Mouse (Mus musculus) hindbrain, embryonic 14.5 days (tissue): Measurements from ENCODE around the gene Clybl. TPM values are rescaled to one million over a fixed set of nuclear protein-coding genes. Genes with fewer than 3 reads are reported as not detected.

Experiments
- ATAC-seq: fragments of 200-750 bp; cut with Nextera tagmentation; 2 replicates; pipeline ENCODE4 v1.8.0; 2017; ENCODE audit warnings: moderate number of reproducible peaks, mild to moderate bottlenecking, moderate TSS enrichment, moderate library complexity; ENCODE audit not compliant: low FRiP score
- DNase-seq: peaks from one replicate; pipeline ENCODE4 v3.0.0-alpha.2; 2015; ENCODE audit warnings: low spot score
- H3K27ac ChIP-seq: fragments of 300-500 bp; sonication (generic); 2 replicates; pipeline ENCODE4 v1.5.1; 2014; ENCODE audit warnings: mild to moderate bottlenecking, moderate library complexity
- H3K27me3 ChIP-seq: fragments of 300-500 bp; sonication (generic); 2 replicates; pipeline ENCODE4 v1.6.1; 2014; ENCODE audit warnings: mild to moderate bottlenecking, low read length, mixed read lengths; ENCODE audit not compliant: control insufficient read depth, insufficient read depth
- H3K36me3 ChIP-seq: fragments of 300-500 bp; sonication (generic); replicated peaks from 2 replicates; pipeline ENCODE4 v1.6.1; 2014; ENCODE audit not compliant: control insufficient read depth, insufficient read depth
- H3K4me1 ChIP-seq: fragments of 300-500 bp; sonication (generic); replicated peaks from 2 replicates; pipeline ENCODE4 v1.6.1; 2014; ENCODE audit warnings: antibody characterized with exemption, low read length, mixed read lengths; ENCODE audit not compliant: control insufficient read depth, insufficient read depth
- H3K4me2 ChIP-seq: fragments of 300-500 bp; sonication (generic); replicated peaks from 2 replicates; pipeline ENCODE4 v1.6.1; 2014; ENCODE audit warnings: mild to moderate bottlenecking, moderate library complexity
- H3K4me3 ChIP-seq: fragments of 300-500 bp; sonication (generic); replicated peaks from 2 replicates; pipeline ENCODE4 v1.5.1; 2014; ENCODE audit warnings: mild to moderate bottlenecking, low read length
- H3K9ac ChIP-seq: fragments of 300-500 bp; sonication (generic); 2 replicates; pipeline ENCODE4 v1.6.1; 2014
- H3K9me3 ChIP-seq: fragments of 300-500 bp; sonication (generic); 2 replicates; pipeline ENCODE4 v1.6.1; 2016; ENCODE audit warnings: low read length; ENCODE audit not compliant: control insufficient read depth
- WGBS: fragments of 180-500 bp; shearing (Covaris S2); extraction: QIAGEN DNeasy Blood & Tissue Kit; methylation state at CpG from one replicate; pipeline ENCODE4 v1.1.7; 2014; 5-methylcytosine and 5-hydroxymethylcytosine counted together
- polyA plus RNA-seq: library from polyadenylated mRNA; unstranded; fragments of >200 nt; fragmentation: Nextera tagmentation; extraction: Ambion mirVana; gene quantifications from 2 replicates; pipeline ENCODE4 v1.2.1, GENCODE M21; 2014

Clybl gene
- polyA plus RNA-seq, 1 experiment from 2014 or later: 16.3 TPM

- Histone ChIP-seq H3K4me1 (peaks cover 10% of the 10 kb centered on the region; the same call in 1 of the 2 replicates), H3K9ac (no peak overlapping the region), H3K4me3 (no peak overlapping the region), H3K9me3 (no peaks in the 10 kb centered on the region), H3K36me3 (no peaks in the 10 kb centered on the region), H3K27me3 (peaks cover 35% of the 10 kb centered on the region), H3K4me2 (no peak overlapping the region), H3K27ac (peak overlapping the region; percentile 61; the same call in 1 of the 2 replicates)
- ATAC-seq: no peak
- 56% methylated on average over 15 of the region's 15 CpGs for WGBS
- no peak for DNase-seq
These were observed 199.7 kb downstream of the Clybl start for GRCm38 (mm10) chr14:122380896-122381845.

GRCm38 (mm10) chr14:122382281-122382680 is 200.8 kb downstream of the Clybl start:
- H3K27me3 ChIP-seq: peaks cover 26% of the 10 kb centered on the region

GRCm38 (mm10) chr14:122383931-122384330 is 202.4 kb downstream of the Clybl start:
- no peak for ATAC-seq
- 0 out of 2 replicates have a peak overlapping the region, but pooled peaks have one; percentile 51 for H3K27ac ChIP-seq
- H3K36me3 ChIP-seq: no peaks in the 10 kb centered on the region
- no peaks in the 10 kb centered on the region for H3K9me3 ChIP-seq
- 89% methylated on average over 6 of the region's 6 CpGs for WGBS
- H3K27me3 ChIP-seq: peaks cover 17% of the 10 kb centered on the region
- H3K4me2 ChIP-seq: 0 out of 2 replicates have a peak overlapping the region, but pooled peaks have one; percentile 22
- H3K4me3 ChIP-seq: no peak overlapping the region
- DNase-seq: no peak
- peak overlapping the region; percentile 5; the same call in 1 of the 2 replicates for H3K9ac ChIP-seq
- peaks cover 10% of the 10 kb centered on the region; the same call in 1 of the 2 replicates for H3K4me1 ChIP-seq

More at GRCm38 (mm10) chr14:122382281-122382680, 200.8 kb downstream of the Clybl start:
- H3K36me3 ChIP-seq: no peaks in the 10 kb centered on the region
- no peak overlapping the region for H3K4me3 ChIP-seq
- H3K9ac ChIP-seq: no peak overlapping the region
- H3K4me1 ChIP-seq: peaks cover 10% of the 10 kb centered on the region; the same call in 1 of the 2 replicates
- ATAC-seq: no peak
- no peak overlapping the region for H3K4me2 ChIP-seq
- peak overlapping the region; percentile 61; the same call in 1 of the 2 replicates for H3K27ac ChIP-seq
- H3K9me3 ChIP-seq: no peaks in the 10 kb centered on the region
- DNase-seq: no peak
- 41% methylated on average over 5 of the region's 5 CpGs for WGBS

GRCm38 (mm10) chr14:122384447-122385237 is 203.1 kb downstream of the Clybl start:
- Histone ChIP-seq H3K4me1 (peaks cover 10% of the 10 kb centered on the region; the same call in 1 of the 2 replicates), H3K9ac (no peak overlapping the region), H3K27me3 (peaks cover 19% of the 10 kb centered on the region), H3K9me3 (no peaks in the 10 kb centered on the region), H3K4me3 (no peak overlapping the region), H3K27ac (peak overlapping the region; percentile 51; the same call in 1 of the 2 replicates), H3K36me3 (no peaks in the 10 kb centered on the region), H3K4me2 (peak overlapping the region; percentile 22; the same call in 1 of the 2 replicates)
- DNase-seq (no peak), ATAC-seq (0 out of 2 replicates have a peak, but pooled peaks have one; percentile 48)
- WGBS: 39% methylated on average over 21 of the region's 21 CpGs

GRCm38 (mm10) chr14:122385238-122385534 is 203.7 kb downstream of the Clybl start:
- no peak for ATAC-seq
- H3K9ac ChIP-seq: no peak overlapping the region
- H3K4me1 ChIP-seq: peaks cover 10% of the 10 kb centered on the region; the same call in 1 of the 2 replicates
- H3K4me2 ChIP-seq: peak overlapping the region; percentile 22; the same call in 1 of the 2 replicates
- no peaks in the 10 kb centered on the region for H3K36me3 ChIP-seq
- no peak overlapping the region for H3K27ac ChIP-seq
- no peak overlapping the region for H3K4me3 ChIP-seq
- no peaks in the 10 kb centered on the region for H3K9me3 ChIP-seq
- 73% methylated on average over 3 of the region's 3 CpGs for WGBS
- no peak for DNase-seq
- peaks cover 20% of the 10 kb centered on the region for H3K27me3 ChIP-seq

- Histone ChIP-seq H3K4me2 (no peak overlapping the region), H3K4me3 (no peak overlapping the region), H3K4me1 (peaks cover 10% of the 10 kb centered on the region; the same call in 1 of the 2 replicates), H3K27ac (no peak overlapping the region), H3K27me3 (peaks cover 20% of the 10 kb centered on the region), H3K36me3 (no peaks in the 10 kb centered on the region), H3K9me3 (no peaks in the 10 kb centered on the region), H3K9ac (no peak overlapping the region)
- WGBS: 93% methylated on average over 5 of the region's 5 CpGs
- ATAC-seq (no peak), DNase-seq (no peak)
These were observed 204.3 kb downstream of the Clybl start for GRCm38 (mm10) chr14:122385758-122386157.

GRCm38 (mm10) chr14:122386281-122387130 is 205.0 kb downstream of the Clybl start:
- peaks cover 20% of the 10 kb centered on the region for H3K27me3 ChIP-seq
- no peak for ATAC-seq
- no peak overlapping the region for H3K4me3 ChIP-seq
- no peaks in the 10 kb centered on the region for H3K9me3 ChIP-seq
- 78% methylated on average over 17 of the region's 17 CpGs for WGBS
- no peak overlapping the region for H3K4me2 ChIP-seq
- peaks cover 10% of the 10 kb centered on the region; the same call in 1 of the 2 replicates for H3K4me1 ChIP-seq
- no peak overlapping the region for H3K9ac ChIP-seq
- no peak for DNase-seq
- H3K36me3 ChIP-seq: no peaks in the 10 kb centered on the region
- no peak overlapping the region for H3K27ac ChIP-seq

GRCm38 (mm10) chr14:122387781-122388180 is 206.3 kb downstream of the Clybl start:
- Histone ChIP-seq H3K36me3 (no peaks in the 10 kb centered on the region), H3K9me3 (no peaks in the 10 kb centered on the region), H3K27ac (no peak overlapping the region), H3K4me2 (no peak overlapping the region), H3K27me3 (peaks cover 20% of the 10 kb centered on the region), H3K9ac (no peak overlapping the region), H3K4me1 (peaks cover 10% of the 10 kb centered on the region; the same call in 1 of the 2 replicates), H3K4me3 (no peak overlapping the region)
- 78% methylated on average over 5 of the region's 5 CpGs for WGBS
- DNase-seq (no peak), ATAC-seq (no peak)
